Mouse (Mus musculus): ENCODE measurements around the gene Sptbn1.

Sptbn1 gene

DNA sequence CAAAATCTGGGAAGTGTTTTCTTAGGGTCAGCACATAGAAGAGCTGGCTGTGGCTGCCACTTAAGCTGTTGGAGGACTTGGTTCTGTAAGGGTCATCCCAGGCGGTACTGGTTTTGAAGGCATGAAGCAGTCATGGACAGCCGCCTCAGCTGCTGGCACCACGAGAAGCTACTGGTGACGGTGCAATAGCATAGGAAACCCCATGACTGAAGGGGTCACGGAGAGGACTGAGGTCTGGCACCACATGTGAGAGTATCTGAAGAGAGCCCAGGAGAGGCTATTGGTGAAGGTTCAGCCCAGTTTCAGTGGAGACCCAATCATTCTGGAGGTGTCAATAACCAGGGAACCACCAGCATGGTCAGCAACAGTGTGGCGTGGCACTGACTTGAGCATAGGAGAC lies 135.4 kb downstream of the Sptbn1 start:
- DNase-seq (ENCODE audit: low read depth in 1 of 2, low spot score in 2 of 2) = no peak

DNA sequence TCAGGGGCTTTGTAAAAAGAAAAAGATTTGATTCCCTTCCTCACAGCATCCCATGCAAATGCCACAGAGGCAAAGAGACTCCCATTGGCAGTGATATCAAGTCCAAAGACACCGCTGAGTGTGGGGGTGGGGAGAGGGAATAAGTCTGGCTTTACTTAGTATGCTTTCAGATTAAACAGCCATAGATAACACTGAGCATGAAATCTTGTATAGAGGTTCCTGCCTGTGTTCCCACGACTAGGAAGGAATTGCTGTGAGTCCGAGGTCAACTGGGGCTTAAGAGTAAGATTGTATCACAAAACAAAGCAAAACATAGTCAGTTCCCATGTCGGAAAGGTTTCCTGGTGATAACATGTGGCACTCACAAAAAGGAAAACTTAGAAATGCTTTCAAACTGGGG lies 136.3 kb downstream of the Sptbn1 start:
- DNase-seq (ENCODE audit: low read depth in 1 of 2, low spot score in 2 of 2) = no peak

DNA sequence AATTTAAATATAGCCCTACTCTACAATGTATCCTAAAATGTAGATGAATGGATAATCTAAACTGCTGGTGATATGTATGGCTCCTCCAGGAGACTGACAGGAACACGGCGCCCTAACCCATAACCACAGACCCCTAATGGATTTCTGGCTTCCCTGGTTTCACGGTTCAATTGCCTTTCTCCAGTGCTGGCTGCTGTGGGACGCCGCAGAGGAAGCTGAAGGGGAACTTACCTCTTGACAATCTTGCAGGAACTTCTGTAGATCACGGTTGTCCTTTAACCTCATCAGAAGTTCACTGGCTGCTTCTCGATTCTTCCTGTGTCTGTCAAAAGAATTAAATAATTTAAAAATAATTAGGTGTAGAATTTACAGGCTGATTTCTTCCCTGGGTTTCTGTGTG lies 138.6 kb downstream of the Sptbn1 start:
- DNase-seq (ENCODE audit: low read depth in 1 of 2, low spot score in 2 of 2) = no peak

DNA sequence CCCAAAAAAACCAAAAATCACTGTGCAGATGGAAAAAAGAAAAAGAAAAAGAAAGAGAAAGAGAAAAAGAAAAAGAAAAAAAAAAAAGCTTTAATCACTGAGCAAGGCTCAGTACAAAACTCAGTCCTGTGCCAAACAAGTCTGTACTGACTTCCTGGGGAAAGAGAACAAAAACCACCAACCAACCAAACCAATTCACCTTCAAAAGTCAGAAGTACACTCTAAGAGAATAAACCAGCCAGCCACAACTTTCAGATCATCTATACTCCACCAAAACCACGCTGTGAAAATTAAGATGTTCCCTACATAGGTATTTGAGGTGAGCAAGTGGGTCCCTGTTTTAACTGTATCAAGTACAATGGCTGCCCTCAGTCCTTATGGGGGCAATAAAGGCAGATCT lies 141.1 kb downstream of the Sptbn1 start:
- no peak for DNase-seq (ENCODE audit: low read depth in 1 of 2, low spot score in 2 of 2)

DNA sequence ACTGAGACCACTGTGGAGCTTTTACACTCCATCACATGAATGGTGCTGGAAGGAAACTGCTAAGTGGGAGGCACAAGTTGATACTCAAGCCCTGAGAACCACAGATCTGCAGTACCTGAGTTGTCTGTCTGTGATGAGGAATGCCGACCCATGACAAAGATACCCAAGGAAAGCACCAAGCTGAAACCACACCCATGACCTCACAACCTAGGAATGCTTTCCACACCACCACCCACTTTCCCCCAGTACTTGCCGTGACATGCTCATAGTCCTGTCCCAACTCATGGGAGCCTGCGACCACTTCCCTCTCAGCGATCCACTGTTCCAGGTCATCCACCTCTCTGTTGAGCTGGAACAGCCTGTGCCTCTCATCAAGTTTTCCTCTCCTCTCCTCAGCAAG lies 149.9 kb downstream of the Sptbn1 start:
- DNase-seq (ENCODE audit: low read depth in 1 of 2, low spot score in 2 of 2) = no peak

DNA sequence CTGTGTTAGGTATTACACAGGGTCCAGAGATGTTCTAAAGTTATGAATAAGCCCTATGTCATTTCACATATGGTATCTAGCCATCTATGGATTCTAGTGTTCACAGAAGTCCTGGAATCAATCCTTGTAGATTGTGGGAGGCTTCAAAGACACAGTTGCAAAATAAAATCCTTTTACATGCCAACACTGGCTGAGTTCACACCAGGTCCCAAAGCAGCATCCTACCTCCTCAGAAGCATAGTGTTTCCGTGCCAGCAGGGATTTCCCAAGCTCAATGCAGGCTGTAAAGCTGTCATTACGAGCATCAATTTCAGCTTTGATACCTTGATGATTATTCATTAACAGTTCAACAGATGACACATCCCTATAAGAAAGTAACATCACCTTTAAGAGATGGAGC lies 154.3 kb downstream of the Sptbn1 start:
- no peak for DNase-seq (ENCODE audit: low read depth in 1 of 2, low spot score in 2 of 2)

DNA sequence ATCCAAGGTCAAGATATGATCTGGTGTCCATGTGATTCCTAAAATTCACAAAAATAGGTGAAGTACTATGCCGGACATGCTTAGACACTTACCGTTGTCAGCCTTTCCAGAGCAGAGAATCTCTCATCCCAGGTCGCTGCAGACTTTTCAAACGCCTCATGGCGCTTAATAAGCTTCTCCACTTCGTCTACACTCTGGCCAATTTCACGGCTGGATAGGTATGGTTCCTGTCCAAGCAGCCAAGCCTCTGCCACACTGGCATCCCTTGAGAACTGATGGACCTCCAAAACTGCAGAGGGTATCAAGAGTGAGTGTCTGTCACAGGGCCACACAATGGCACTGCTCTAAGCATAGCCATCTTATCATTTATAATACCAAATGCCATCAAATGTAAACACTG lies 157.3 kb downstream of the Sptbn1 start:
- DNase-seq (ENCODE audit: low read depth in 1 of 2, low spot score in 2 of 2) = no peak

DNA sequence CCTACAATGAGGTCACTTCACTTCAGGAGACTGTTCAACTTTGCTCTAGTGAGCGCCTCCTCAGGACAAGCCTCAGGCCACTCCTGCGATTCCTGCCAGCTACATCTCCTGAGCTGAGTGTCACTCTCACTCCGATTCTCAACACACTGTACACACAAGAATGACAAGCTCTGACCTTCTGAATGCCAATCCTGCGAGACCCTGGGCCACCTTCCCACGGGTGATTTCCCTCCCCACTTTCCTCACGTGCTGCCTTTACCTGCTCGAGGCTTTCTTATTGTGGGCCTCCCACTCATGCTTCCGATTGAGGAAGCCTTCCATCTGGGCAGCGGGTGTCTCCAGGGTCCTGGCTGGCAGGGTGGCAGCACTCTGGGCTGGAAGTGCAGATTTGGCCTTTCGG lies 163.8 kb downstream of the Sptbn1 start:
- DNase-seq (ENCODE audit: low read depth in 1 of 2, low spot score in 2 of 2) = no peak

DNA sequence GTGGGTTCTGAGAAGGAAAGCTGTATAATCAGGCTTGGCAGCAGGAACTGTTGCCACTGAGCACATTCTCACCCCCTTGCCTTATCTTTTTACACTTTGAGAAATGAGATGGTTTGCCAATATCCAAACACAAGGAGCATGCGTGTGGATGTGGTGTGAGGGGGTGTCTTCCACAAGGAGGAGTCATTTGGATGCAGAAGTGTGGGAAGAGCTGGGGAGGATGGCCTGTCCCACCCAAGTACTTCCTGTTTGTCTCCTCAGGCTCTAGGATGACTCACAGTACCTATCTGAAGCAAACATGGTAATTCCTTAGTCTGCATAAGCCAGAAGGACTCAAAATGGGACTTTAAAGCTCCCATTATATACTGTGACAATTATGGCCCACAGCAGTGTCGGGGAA lies 165.4 kb downstream of the Sptbn1 start:
- no peak for DNase-seq (ENCODE audit: low read depth in 1 of 2, low spot score in 2 of 2)

DNA sequence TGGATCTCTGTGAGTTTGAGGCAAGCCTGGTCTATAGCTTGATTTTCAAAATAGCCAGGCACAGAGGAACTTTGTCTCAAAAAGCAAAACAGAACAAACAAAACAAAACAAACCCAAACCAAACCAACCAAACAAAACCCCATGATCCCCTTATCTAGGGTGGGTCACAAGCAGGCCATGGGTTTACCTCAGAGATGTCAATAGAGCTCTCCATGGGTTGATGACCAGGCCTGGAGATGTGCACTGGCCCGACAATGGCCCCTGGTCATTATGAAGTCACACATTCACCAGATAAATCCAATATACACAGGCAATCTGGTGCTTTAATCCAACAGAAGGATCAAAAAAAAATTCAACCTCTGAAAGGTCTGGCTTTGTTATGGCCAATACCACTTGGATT lies 166.2 kb downstream of the Sptbn1 start:
- no peak for DNase-seq (ENCODE audit: low read depth in 1 of 2, low spot score in 2 of 2)

DNA sequence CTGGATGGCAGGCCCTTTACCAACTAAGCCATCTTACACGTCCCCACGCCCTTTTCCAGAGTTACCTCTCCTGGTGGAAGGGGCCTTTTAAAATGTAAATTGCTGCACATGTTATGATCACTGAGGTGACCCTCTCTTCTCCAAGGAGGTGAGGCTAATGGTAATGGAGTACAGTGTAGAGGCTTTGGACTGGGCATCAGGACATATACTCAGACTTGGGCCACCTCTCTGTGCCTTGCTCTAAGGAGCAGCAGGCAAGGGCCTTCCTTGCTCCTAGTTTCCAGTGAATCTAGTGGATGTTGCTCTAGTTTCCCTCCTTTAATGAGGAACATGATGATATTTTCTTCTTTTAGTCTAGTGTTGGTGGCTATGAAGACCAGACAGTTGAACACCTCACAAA lies 166.8 kb downstream of the Sptbn1 start:
- no peak for DNase-seq (ENCODE audit: low read depth in 1 of 2, low spot score in 2 of 2)

DNA sequence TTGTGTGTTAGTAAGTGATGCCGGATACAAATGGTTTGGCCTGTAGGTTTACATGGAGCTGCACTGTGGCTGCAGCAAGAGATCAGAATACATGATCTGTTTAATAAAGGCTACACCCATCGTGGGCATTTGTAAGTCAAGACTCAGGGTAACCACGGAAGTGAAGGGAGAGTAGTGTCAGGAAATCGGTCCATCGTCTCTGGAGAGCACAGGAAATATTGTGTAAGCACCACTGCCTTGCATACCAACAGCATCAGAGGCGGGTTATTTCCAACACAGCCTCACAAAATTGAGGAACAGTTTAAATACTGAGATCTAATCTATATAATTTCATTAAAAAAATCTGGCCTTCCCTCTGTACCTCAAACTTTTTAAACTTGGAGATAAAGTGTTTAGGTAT lies 168.1 kb downstream of the Sptbn1 start:
- DNase-seq (ENCODE audit: low read depth in 1 of 2, low spot score in 2 of 2) = no peak

DNA sequence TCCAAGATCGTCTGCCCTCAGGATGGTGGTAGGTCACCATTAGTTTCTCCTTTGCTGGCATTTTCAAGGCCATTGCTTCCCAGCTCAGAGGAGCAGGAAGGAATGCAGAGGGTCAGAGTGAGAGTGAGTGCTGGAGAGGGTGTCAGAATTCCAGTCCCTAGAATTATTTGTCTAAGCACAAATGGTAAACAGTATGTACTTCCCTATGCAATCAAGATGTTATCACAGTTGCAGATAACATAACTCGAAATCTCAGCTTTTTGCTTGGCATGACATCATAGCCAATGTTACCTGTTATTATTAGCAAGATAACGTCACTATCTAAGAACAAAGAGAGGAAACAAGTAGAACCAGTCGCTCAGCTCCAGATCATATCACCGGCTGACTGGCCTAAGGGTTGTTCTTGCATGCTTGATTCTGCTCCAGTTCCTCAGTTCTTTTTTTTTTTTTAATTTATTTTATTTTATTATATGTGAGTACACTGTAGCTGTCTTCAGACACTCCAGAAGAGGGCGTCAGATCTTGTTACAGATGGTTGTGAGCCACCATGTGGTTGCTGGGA lies 172.7 kb downstream of the Sptbn1 start:
- no peak for DNase-seq (ENCODE audit: low read depth in 1 of 2, low spot score in 2 of 2)

DNA sequence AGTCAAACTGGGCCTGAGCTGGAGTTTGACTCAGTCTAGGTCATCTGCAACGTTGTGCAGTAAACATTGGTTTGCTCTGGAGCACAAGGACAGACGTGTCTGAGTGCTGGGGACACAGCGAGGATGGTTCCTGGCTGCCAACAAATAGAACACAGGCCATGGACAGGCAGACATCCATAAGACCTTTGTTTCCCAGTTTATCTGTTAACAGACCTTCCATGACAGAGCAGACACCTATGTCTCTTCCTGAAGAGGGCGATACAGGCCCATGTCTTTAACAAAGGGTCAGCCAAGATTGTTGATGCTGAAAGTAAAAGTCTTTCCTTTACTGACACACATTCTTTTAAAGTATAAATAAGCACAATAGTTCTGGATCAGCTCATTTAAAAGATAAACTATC lies 176.1 kb downstream of the Sptbn1 start:
- DNase-seq (ENCODE audit: low read depth in 1 of 2, low spot score in 2 of 2) = no peak

DNA sequence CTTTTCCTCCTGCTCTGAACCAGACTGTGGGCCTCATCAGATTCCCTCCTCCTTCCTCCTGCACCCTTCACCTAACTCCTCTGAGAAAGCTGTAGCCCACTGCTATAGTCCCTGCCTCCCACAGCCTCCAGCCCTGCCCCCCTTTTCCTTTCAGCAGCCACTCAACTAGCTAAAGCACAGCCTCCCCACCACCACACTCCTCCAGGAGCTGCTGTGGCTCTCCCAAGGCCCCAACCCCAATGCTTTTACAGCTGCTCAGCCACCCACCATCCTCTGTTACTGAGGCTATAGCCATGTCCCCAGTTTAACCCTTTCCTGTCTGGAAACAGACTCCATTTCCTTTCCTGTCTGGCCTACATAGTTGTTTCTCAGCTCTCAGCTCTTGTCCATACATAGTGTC lies 182.9 kb downstream of the Sptbn1 start:
- no peak for DNase-seq (ENCODE audit: low read depth in 1 of 2, low spot score in 2 of 2)

DNA sequence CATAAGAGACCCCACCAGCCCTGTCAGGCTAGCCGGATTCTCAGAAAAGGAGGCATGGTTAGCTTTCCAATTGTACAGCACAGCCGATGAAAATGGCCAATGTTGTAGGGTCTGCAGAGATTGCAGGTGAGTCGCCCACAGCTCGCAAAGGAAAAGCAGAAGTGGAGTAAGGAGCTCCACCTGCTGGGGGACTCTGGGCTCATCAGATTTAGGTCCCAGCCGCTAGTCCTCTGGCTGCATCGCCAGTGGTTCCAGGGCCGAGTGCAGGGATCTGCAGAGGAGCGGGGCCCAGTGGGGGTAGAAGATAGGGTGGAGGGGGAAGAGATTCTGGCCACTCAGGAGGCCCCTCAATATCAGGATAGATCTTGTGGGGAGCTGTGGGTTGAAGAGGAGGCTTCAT lies 210.7 kb downstream of the Sptbn1 start:
- no peak for DNase-seq (ENCODE audit: low read depth in 1 of 2, low spot score in 2 of 2)

Measured in monocyte, adult 2 months (primary cell).